Mouse (Mus musculus): ENCODE data around the gene Olfr397.

The Olfr397 gene

DNA sequence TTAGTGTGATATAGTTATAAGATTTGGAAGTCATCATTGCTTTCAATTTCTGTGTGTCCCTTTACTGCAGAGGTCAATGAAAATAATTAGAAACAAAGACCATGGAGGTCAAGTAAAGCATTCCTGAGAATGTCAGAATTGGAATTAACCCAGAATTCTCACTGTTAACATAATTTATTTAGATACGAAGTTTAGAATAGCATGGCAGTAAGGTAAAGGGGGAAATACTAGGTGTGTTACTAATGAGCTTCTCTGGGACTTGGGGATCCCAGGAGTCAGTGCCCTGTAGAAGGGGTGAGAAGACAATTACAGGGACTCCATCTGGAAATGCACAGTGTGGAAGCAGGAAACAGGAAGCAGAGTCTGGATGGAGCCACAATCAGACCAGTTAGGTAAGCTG is at the start of gene Olfr397:
Gene Olfr397 (plus strand): TSS at position 301 of the 400 bp plus-strand sequence.
- no peak for DNase-seq (ENCODE audit: low spot score in 2 of 2)

DNA sequence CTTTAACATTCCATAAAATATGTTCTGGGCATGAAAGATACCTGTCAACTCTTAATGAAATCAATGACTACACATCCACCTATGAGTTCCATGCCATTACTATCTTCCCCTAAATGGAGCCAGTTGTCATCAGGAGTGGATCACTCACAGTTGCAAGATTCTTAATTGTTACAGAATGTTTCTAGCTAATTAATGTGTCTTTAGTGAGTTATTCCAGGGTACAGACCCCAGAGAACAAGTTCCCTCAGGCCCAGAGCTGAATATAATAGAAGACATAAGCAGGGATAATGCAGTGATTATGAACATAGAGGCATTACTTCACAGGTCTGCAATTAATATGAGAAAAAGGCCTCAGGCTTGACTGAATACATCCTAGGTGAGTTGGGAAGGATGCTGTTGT is 24.2 kb upstream of the Olfr397 start, which contains the start of gene Olfr23:
Gene Olfr23 (plus strand): TSS at position 301 of the 400 bp plus-strand sequence.
- DNase-seq (ENCODE audit: low spot score in 2 of 2): no peak

DNA sequence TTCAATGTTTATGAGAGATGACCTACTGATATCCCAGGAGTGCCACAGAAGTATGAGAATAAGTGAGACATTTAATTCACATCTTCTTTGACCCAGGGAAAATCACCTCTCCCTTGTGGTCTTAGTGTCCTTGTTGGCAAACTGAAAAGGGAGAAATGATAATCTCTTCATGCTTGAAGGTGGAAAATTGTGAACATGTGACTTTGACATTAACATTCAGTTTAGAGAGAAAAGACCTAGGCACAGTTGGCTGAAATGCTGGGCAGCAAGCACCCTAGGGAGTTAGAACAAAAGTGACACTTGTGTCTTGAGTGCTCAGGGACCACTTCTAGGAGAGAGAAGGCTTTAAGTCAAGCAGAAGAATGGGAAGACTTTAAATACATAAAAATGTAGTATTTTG is 29.7 kb downstream of the Olfr397 start, which contains the start of gene Olfr398:
Gene Olfr398 (minus strand): TSS at position 101 of the 400 bp plus-strand sequence.
- no peak for DNase-seq (ENCODE audit: low spot score in 2 of 2)

DNA sequence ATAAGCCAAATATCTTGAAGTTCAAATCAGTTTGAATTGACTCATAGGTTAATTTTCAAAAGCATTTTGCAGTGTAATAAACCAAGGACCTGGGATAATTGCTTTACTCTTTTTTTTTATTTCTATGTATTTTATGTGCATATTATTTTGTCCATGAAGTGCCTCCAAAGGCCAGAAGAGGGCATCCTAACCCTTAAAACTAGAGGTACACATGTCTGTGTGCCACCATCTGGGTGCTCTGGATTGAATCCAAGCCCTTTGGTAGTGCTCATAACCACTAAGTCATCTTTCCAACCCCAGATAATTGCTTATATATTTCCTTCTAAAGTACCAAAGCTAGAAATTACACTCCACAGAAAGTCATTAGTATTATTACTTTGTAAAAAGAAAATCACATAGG is 32.5 kb downstream of the Olfr397 start:
- no peak for DNase-seq (ENCODE audit: low spot score in 2 of 2)
